Mouse (Mus musculus) layer of hippocampus, adult 18-20 months (tissue): ENCODE measurements at regions not wholly inside any gene's neighbourhood (a gene's known extent, or its start where the extent isn't known, plus 50 kb on each side); places are given as distances from the start of the nearest gene placed in this dataset.

Experiments
- DNase-seq, 2 experiments: peaks; one replicate each; pipeline ENCODE4 v3.0.0; 2022; ENCODE audit warnings: low spot score in 2 of 2

DNA sequence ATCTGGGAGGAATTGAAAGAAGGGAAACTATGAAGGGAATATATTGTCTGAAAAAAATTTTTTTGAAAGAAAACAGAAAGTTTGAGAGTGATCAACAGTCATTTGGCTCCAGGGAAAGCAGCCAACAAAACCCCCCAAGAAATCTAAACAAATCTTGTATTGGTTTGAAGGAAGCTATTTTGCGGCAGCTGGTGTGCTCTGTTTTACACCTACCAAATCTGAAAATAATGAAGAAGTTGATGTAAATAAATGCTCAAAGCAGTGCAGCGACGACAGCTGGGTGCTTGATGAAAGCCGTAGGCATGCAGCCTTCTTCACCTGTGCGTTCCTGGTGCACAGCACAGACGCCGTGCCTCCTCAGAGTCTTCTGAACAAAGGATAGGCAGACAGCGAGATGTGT is 488.2 kb downstream of the Tmem132b start:
- DNase-seq = no peak

- no peak for DNase-seq
Measured at GRCm38 (mm10) chr5:126023906-126024305, 492.3 kb downstream of the Tmem132b start.

GRCm38 (mm10) chr5:126034846-126035245 is 503.3 kb downstream of the Tmem132b start:
- DNase-seq = no peak

DNA sequence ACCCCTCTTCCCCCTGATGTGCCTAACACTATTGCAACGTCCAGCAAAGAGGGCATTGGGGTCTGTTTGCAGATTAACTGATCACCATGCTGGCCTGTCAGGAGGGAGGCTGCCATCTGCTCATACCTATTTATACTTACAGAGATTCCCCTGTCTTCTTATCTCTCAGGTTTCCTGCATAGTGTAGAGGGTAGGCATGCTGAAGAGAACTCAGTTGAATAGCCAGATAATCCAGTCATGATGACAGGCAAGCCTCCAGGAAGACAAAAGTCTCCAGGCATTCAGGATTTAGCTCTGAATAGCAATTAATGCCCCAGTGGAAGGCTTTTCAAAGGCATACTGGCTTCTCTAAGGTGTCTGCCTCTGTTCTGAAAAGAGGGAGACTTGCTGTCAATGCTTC is 505.1 kb downstream of the Tmem132b start:
- no peak for DNase-seq

DNA sequence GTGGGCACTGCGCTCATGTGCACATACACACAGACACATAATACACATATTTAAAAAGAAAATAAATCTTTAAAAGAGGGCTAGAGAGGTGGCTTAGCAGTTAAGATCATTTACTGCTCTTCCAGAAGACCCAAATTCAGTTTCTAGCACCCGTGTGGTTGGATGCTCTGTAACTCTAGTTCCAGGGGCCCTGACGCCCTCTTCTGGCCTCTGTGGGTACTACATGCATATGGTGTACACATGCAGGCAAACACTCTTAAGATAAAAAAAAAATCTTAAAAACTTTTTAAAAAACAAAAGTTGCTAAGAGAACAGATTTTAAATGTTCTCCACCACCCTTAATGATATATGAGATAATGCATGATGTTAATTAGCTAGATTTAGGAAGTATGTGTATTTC is 514.2 kb downstream of the Tmem132b start:
- DNase-seq = no peak

GRCm38 (mm10) chr5:126063644-126064043 is 532.1 kb downstream of the Tmem132b start:
- no peak for DNase-seq

GRCm38 (mm10) chr5:126079281-126079838 is 547.8 kb downstream of the Tmem132b start:
- no peak for DNase-seq

DNA sequence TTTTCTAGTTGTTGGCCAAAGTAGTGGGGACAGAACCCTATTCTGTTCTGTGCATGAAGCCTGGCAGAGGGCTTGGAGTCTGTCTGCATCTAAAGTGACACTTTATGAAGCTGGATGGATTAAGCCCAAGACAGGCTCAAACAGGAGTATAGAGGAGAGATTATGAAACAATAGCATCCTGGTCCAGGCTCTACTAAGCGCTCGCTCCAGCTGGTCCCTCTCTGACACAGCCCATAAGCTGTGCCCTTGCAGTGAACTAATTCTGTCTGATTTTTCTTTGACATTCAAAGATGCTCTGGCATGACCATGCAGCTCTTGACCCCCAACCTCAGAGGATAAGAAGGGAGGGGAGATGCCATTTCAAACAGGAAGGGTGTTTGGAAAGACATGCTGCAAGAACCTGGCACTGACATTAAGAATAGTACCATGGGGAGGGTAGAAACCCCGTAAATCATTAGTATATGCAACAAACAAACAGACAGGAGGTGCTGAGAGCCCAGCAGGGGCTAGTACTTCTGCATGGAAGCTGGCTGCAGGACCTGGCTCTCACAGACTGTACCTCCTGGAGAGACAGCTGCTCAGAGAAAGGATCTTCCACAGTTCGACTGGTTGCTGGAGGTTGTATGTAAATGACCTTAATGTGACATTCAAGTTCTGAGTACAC is 556.8 kb downstream of the Tmem132b start:
- DNase-seq = no peak

DNA sequence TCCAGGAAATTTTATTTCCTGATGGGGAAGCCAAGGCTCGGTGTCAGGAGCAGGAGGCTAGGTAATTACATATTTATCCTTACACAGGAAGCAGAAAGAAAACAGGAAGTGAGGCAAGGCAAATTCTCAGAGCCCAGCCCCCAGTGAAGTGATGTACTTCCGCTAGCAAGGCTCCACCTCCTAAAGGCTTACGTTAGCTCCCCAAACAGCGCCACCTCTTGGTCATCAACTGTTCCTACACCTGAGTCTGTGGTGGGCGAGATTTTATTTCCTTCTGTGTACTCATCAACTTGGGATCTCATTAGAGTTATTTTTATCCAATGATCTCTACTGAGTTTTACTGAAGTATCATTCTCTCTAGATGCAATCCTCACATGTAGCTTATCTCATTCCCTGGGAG is 561.6 kb downstream of the Tmem132b start:
- no peak for DNase-seq

- peak in 1 of 2 experiments; percentile 23 for DNase-seq
Measured at GRCm38 (mm10) chr5:126096616-126097261, 565.2 kb downstream of the Tmem132b start.

DNA sequence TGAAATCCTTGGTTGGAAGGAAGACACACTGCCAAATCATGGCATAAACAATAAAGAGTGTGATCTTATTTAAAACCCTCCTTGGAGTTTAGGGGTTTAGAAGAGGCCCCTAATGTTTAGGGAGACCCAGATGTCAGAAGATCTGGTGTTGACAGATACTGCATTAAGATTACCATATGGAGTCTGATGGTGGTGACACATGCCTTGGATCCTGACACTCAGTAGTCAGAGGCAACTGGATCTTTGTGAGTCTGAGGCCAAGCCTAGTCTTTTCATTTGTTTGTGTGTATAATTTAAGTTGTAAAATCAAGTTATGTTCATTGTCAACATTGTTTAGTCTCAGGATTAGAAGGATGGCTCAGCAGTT is 565.7 kb downstream of the Tmem132b start:
- no peak for DNase-seq

DNA sequence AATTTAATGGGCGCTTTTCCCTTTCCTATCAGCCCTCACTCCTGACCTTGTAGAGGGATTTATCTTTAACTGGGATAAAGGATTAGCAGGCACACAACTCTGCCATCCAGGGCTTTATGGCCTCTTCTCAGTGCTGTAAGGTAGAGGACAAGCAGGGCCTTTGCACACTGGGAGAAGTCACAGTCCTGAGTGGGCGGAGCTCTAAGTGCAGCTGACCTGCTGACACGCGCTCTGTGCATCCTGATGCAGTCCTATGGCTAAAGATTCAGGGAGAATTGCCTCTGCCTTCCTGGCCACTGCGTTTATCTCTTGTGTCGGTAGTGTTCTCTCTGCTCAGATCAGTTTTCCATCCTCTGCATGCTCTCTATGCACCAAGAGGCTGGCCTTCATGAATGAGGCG is 566.9 kb downstream of the Tmem132b start:
- no peak for DNase-seq

DNA sequence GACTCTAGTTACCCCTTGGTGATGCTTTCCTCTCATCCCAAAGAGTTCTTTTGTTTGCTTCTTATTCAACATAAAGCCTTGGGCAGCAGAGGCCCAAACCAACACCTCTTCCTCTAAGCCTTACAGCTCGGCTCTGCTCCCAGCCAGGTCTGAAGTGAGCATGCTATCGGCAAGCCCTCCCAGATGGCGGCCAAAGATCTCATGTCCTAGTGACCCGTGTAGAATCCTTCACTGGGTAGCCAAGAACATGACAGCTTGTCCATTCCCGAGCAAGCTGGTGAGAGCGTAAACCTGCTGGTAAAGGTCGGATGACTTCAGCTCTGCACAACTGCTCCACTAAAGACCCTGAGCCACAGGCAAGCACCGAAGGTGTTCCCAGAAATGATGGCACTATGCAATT is 568.4 kb downstream of the Tmem132b start:
- DNase-seq = no peak

GRCm38 (mm10) chr5:126104464-126104863 is 572.9 kb downstream of the Tmem132b start:
- DNase-seq = no peak

DNA sequence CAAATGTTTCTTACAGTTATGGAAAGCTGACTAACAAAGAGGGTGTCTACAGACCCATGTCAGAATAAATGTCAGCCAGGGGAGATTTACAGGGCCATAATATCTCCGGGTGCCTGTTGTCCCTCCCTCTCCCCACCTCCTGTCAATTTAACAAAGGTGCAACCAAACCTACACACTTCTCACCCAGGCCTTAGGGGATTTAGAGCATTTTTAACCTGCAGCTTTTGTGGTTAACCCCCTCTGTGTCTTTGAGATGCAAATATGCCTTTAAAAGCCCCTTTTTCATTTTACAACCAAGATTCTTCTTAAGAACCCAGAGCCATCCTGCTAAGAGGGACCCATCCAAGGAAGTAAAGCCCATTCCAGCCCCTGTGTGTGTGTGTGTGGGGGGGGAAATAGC is 573.3 kb downstream of the Tmem132b start:
- no peak for DNase-seq

GRCm38 (mm10) chr5:126105446-126105845 is 573.9 kb downstream of the Tmem132b start:
- DNase-seq = no peak

DNA sequence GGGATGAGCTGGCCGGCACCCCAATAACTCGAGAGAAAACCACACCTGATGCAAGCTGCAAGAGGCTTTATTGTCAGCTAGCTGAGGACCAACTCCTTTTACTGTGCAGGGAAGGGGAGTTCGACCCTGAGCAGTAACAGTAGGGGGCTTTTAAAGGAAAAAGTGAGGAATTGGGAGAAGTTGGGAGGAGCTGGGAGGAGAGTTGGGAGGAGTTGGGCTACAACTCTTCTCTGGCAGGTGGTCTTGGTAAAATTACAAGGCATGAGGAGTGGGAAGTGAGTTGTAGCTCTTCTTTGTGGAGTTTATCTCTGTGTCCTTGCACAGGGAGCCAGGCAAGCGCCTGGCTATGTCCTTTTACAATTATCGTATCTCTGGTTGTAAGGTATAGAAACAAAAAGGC is 575.4 kb downstream of the Tmem132b start:
- no peak for DNase-seq

- DNase-seq = no peak
Measured at GRCm38 (mm10) chr5:126108837-126109236, 577.3 kb downstream of the Tmem132b start.

DNA sequence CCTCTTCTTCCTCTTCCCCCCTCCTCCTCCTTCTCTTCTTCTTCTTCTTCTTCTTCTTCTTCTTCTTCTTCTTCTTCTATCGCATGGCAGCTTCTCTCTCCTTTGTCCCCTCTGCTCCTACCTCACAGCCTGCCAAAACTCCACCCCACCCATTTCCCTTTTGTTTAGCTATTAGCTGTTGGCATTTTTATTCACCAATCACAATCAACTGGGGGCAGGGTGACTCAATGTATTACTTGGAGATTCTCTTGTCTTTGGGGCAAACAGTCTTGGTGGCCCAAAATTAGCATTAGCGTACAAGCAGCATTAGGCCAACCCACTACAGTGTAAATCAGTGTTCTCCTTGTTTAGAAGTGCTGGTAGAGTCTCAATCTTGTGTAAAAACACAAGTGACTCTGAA is 585.7 kb downstream of the Tmem132b start:
- DNase-seq = no peak

- no peak for DNase-seq
Measured at GRCm38 (mm10) chr5:126117906-126118521, 586.4 kb downstream of the Tmem132b start.

DNA sequence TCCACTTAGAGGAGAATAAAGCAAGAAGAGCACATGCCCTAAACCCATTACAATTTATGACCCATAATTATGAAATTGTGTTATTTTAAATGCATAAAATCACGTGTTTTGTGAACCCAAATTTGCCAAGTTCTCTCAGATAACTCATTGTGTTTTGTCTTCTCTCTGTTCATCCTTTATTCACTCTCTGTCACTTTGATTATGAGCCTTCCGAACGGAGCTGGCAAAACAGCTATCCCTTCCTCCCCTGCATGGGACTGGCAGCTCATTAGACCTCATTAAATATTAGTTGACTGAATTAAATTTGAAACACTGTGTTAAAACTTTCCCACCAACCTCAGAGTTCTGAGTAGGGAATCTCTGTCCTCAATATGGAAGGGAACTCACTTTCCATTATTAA is 587.2 kb downstream of the Tmem132b start:
- DNase-seq = no peak

DNA sequence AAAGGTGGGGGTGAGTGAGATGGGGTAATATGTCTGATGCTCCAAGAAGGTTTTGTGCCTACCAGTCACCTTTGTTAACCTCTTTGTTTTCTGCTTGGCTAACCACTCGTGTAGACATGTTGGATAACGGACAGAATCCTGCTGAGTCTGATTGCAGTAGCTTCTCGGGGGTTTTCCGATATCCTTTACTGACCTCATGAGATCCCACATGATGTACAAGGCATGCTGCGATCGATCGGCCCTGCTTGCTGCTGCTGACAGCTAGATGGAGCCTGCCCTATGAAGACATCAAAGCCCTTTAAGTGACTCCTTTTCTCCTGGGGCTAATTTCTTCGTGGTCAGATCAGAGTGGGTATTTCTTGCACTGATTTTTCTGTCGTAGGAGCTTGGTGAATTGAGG is 591.6 kb downstream of the Tmem132b start:
- no peak for DNase-seq

- DNase-seq = no peak
Measured at GRCm38 (mm10) chr5:126127486-126127885, 595.9 kb downstream of the Tmem132b start.
